Mouse (Mus musculus) stomach, postnatal 0 days (tissue): ENCODE data around the gene Tmem108.

Source experiments
- CTCF ChIP-seq: IDR thresholded peaks from 2 replicates; pipeline ENCODE4 v1.5.1; 2016; ENCODE audit warnings: antibody characterized with exemption, low read depth, mild to moderate bottlenecking, moderate library complexity
- EP300 ChIP-seq: optimal IDR thresholded peaks from 2 replicates; pipeline ENCODE3; 2016; ENCODE audit warnings: antibody characterized with exemption

DNA sequence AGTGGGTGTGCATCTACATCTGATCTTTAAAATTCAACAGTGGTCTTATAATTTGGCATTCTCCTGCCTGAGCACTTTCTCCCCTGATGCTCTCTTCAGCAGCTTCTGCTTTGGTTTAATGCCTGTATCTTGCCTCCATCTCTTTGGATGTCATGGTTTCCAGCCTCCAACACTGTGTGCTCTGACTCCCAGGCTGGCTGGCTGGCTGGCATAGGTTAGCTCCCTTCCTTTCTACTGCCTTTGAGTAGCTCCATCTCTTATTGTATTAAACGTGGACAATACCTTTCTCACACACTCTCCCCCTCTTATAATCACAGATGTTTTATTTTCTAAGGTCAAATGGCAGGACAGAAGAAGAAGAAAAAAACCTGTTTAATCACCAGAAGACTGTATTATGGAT is 296.3 kb downstream of the Tmem108 start:
- TF ChIP-seq CTCF, result no peak
- no peak for TF ChIP-seq EP300
